Mouse (Mus musculus) intestine, embryonic 14.5 days (tissue): ENCODE results near the gene Slc30a10. TPM values are rescaled to one million over a fixed set of nuclear protein-coding genes. Genes with fewer than 3 reads are reported as not detected.

Experiments
- ATAC-seq: fragments of 200-750 bp; cut with Nextera tagmentation; replicated peaks from 2 replicates; pipeline ENCODE4 v1.8.0; 2017; ENCODE audit warnings: low read depth, moderate number of reproducible peaks, moderate TSS enrichment, moderate library complexity; ENCODE audit not compliant: low FRiP score, low TSS enrichment
- DNase-seq: peaks from one replicate; pipeline ENCODE4 v3.0.0-alpha.2; 2018; ENCODE audit warnings: low spot score
- H3K27ac ChIP-seq: fragments of 300-500 bp; sonication (generic); 2 replicates; pipeline ENCODE4 v1.5.1; 2014; ENCODE audit warnings: low read depth, mild to moderate bottlenecking, control low read depth
- H3K27me3 ChIP-seq: fragments of 300-500 bp; sonication (generic); replicated peaks from 2 replicates; pipeline ENCODE4 v1.6.1; 2014; ENCODE audit warnings: low read length, control low read depth; ENCODE audit not compliant: control insufficient read depth, insufficient read depth
- H3K36me3 ChIP-seq: fragments of 300-500 bp; sonication (generic); 2 replicates; pipeline ENCODE4 v1.6.1; 2014; ENCODE audit warnings: low read length, control low read depth; ENCODE audit not compliant: control insufficient read depth, insufficient read depth
- H3K4me1 ChIP-seq: fragments of 300-500 bp; sonication (generic); replicated peaks from 2 replicates; pipeline ENCODE4 v1.6.1; 2014; ENCODE audit warnings: low read length, control low read depth, mixed read lengths; ENCODE audit not compliant: control insufficient read depth, insufficient read depth
- H3K4me2 ChIP-seq: fragments of 300-500 bp; sonication (generic); 2 replicates; pipeline ENCODE4 v1.6.1; 2014; ENCODE audit warnings: low read length
- H3K4me3 ChIP-seq: fragments of 300-500 bp; sonication (generic); 2 replicates; pipeline ENCODE4 v1.5.1; 2014; ENCODE audit warnings: low read depth, low read length, control low read depth, mixed read lengths
- H3K9ac ChIP-seq: fragments of 300-500 bp; sonication (generic); 2 replicates; pipeline ENCODE4 v1.6.1; 2014; ENCODE audit warnings: mild to moderate bottlenecking, low read length
- H3K9me3 ChIP-seq: fragments of 300-500 bp; sonication (generic); 2 replicates; pipeline ENCODE4 v1.6.1; 2016; ENCODE audit warnings: low read length, control low read depth; ENCODE audit not compliant: control insufficient read depth
- WGBS: fragments of 180-500 bp; shearing (Covaris S2); extraction: QIAGEN DNeasy Blood & Tissue Kit; methylation state at CpG from one replicate; pipeline ENCODE4 v1.1.7; 2014; 5-methylcytosine and 5-hydroxymethylcytosine counted together
- polyA plus RNA-seq: library from polyadenylated mRNA; unstranded; fragments of >200 nt; fragmentation: Nextera tagmentation; extraction: Ambion mirVana; gene quantifications from 2 replicates; pipeline ENCODE4 v1.2.1, GENCODE M21; 2014

Slc30a10 gene
- 1.1 and 1.2 TPM in 2 replicates for polyA plus RNA-seq

DNA sequence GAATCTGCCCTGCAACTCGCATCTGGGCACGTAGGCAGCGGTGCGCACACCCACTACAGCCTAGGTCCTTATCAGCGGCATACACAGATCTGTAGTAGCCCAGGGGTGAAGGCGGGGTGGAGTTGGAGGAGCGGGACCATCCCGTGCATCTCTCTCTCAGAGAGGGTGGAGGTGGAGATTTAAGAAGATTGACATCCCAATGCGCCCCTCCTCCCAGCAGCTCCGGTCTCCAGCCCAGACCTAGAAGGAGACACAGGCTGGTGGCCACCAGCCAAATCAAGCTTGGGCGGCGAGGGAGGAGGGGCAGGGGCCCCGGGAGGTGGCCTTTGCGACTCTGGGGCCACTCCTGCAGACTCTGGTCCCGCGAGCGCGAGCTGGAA lies at the start of gene Slc30a10:
Gene Slc30a10 (plus strand): TSS at position 274 of the 380 bp plus-strand sequence.
- 1% methylated on average over 18 of the region's 18 CpGs for WGBS
- Histone ChIP-seq H3K9me3 (no peaks in the 10 kb centered on the region), H3K4me3 (peak within 1 kb of the TSS; percentile 51), H3K9ac (peak within 1 kb of the TSS; percentile 32), H3K4me2 (peak within 1 kb of the TSS; percentile 92), H3K4me1 (peaks cover 5% of the 10 kb centered on the region), H3K27ac (no peak within 1 kb of the TSS), H3K27me3 (peaks cover 35% of the 10 kb centered on the region), H3K36me3 (no peaks in the 10 kb centered on the region)
- DNase-seq, result peak; percentile 71
- ATAC-seq, result peak; percentile 84

DNA sequence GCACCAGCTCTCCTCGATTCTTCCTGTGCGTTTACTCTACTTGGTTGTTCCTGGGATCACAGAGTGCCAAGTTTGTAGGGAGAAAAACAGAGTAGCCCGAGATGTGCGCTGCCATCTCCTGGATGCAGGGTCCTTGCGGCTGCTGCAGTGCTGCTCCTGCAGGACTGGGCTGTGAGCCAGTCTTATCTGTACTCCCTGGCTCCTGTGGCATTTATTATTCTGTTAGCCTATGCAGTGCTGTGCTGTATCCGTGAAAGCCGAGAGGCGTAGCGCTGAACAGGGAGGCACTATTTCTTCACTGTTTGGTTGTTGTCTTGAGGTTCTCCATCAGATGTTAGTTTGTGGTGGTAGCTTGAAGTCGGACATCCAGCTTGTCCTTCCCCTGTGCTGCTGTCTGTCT lies 48.7 kb upstream of the Slc30a10 start:
- no peak for ATAC-seq
- H3K9ac ChIP-seq, result no peak overlapping the region
- 90% methylated on average over 10 of the region's 10 CpGs for WGBS
- H3K4me3 ChIP-seq, result no peak overlapping the region
- H3K27me3 ChIP-seq, result no peaks in the 10 kb centered on the region
- no peaks in the 10 kb centered on the region for H3K9me3 ChIP-seq
- no peak overlapping the region for H3K27ac ChIP-seq
- H3K4me1 ChIP-seq, result no peaks in the 10 kb centered on the region
- no peak overlapping the region for H3K4me2 ChIP-seq
- peaks cover 88% of the 10 kb centered on the region for H3K36me3 ChIP-seq
- no peak for DNase-seq

DNA sequence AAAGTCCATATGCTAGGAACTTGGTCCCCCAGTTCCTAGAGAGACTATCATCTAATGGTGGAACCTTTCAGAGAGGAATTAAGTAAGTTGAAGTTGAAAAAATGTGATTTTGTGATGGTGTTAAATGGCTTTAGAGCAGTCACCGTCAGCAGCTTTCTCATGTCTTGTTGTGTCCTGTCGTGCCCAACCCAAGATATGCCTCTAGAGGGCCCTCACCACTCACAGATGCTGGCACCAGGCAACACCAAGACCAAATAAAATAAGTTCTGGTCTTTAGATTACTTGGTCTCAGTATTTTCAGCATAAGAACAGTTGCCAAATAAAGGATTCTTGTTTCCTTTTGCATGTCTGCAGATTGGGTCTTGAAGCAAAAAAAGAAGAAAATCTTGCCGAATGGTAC lies 44.8 kb upstream of the Slc30a10 start:
- Histone ChIP-seq H3K4me1 (no peaks in the 10 kb centered on the region), H3K27me3 (no peaks in the 10 kb centered on the region), H3K9ac (no peak overlapping the region), H3K9me3 (no peaks in the 10 kb centered on the region), H3K36me3 (peaks cover 99% of the 10 kb centered on the region), H3K4me3 (no peak overlapping the region), H3K4me2 (no peak overlapping the region), H3K27ac (no peak overlapping the region)
- 81% methylated on average over 3 of the region's 3 CpGs for WGBS
- no peak for ATAC-seq
- no peak for DNase-seq

DNA sequence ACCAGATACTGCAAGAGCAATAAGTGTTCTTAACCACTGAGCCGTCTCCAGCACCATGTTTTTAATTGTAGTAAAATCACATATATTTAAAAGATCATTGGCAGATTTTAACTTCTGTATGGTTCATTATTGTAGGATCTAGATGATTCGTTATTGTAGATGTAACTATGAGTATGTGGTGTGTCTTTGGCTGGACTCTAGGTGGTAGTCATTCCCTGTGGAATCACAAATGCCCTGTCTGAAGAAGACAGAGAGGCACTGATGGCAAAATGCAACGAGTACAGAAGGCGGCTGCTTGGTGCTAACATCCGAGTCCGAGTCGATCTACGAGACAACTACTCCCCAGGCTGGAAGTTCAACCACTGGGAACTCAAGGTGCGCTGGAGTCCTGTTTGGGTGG lies 36.6 kb upstream of the Slc30a10 start:
- H3K4me2 ChIP-seq, result no peak overlapping the region
- H3K4me1 ChIP-seq, result no peaks in the 10 kb centered on the region
- WGBS, result 93% methylated on average over 9 of the region's 9 CpGs
- DNase-seq (no peak), ATAC-seq (no peak)
- H3K36me3 ChIP-seq, result peaks cover 98% of the 10 kb centered on the region
- H3K9me3 ChIP-seq, result no peaks in the 10 kb centered on the region
- H3K27ac ChIP-seq, result no peak overlapping the region
- no peak overlapping the region for H3K4me3 ChIP-seq
- H3K27me3 ChIP-seq, result no peaks in the 10 kb centered on the region
- H3K9ac ChIP-seq, result no peak overlapping the region

DNA sequence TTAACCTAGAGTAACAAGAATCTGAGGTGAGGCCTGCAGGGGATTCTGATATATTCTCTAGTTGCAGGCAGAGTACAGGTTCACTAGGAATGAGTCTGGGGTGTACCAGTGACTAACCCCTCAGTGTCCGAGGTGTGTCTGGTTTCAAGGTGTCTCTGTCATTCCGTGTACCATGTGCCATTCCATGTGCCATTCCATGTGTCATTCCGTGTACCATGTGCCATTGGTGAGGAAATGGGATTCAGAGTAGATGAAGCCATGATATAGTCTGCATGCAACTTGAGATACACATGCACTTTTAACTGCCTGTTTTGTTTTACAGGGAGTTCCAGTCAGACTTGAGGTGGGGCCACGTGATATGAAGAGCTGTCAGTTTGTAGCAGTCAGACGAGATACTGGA lies 34.8 kb upstream of the Slc30a10 start:
- WGBS, result 90% methylated on average over 5 of the region's 5 CpGs
- Histone ChIP-seq H3K9ac (no peak overlapping the region), H3K4me2 (no peak overlapping the region), H3K36me3 (peaks cover 96% of the 10 kb centered on the region), H3K27me3 (no peaks in the 10 kb centered on the region), H3K27ac (no peak overlapping the region), H3K9me3 (no peaks in the 10 kb centered on the region), H3K4me3 (no peak overlapping the region), H3K4me1 (no peaks in the 10 kb centered on the region)
- ATAC-seq (no peak), DNase-seq (peak; percentile 39)

DNA sequence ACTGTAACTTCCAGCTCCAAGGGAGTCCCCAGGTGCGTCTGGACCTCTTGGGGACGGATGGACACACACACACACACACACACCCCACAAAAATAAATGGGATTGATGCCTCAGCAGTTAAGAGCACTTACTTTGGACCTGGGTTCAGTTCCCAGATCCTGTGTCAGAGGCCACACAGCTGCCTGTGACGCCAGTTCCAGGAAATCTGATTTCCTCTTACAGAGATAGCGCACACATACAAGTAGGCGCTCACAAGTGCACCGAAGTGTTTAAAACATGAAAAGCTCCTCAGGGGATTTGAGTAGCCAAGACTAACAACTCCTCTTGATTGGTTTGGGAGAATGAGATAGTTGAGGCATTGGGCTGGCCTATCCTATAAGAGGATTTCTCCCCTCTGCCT lies 33.9 kb upstream of the Slc30a10 start:
- ATAC-seq (no peak), DNase-seq (peak; percentile 31)
- Histone ChIP-seq H3K4me1 (no peaks in the 10 kb centered on the region), H3K4me3 (no peak overlapping the region), H3K27me3 (no peaks in the 10 kb centered on the region), H3K9ac (no peak overlapping the region), H3K9me3 (no peaks in the 10 kb centered on the region), H3K27ac (no peak overlapping the region), H3K4me2 (no peak overlapping the region), H3K36me3 (peaks cover 95% of the 10 kb centered on the region)
- WGBS, result 93% methylated on average over 6 of the region's 6 CpGs

DNA sequence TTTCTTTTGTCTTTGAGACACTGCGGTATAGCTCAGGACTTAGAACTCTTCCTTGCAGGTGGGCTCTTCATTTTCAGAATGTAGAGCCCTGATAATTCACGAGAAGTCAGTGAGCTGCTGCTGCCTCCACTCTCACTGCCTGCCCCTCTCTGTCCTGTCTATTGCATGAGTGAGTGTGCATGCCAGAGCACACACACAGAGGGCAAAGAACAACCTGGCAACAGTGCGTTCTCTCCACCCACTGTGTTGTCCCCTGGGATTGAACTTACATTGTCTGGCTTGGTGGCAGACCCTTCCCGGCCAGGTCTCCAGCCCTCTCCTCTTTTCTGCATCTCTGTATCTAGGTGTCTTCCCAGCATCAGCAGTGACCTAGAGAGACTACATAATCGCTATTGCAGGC lies 28.1 kb upstream of the Slc30a10 start:
- no peak overlapping the region for H3K27ac ChIP-seq
- no peak for ATAC-seq
- no peak overlapping the region for H3K4me3 ChIP-seq
- no peaks in the 10 kb centered on the region for H3K27me3 ChIP-seq
- H3K4me1 ChIP-seq, result no peaks in the 10 kb centered on the region
- no peak overlapping the region for H3K4me2 ChIP-seq
- no peak overlapping the region for H3K9ac ChIP-seq
- 80% methylated on average over 5 of the region's 5 CpGs for WGBS
- peaks cover 75% of the 10 kb centered on the region for H3K36me3 ChIP-seq
- no peak for DNase-seq
- H3K9me3 ChIP-seq, result no peaks in the 10 kb centered on the region

DNA sequence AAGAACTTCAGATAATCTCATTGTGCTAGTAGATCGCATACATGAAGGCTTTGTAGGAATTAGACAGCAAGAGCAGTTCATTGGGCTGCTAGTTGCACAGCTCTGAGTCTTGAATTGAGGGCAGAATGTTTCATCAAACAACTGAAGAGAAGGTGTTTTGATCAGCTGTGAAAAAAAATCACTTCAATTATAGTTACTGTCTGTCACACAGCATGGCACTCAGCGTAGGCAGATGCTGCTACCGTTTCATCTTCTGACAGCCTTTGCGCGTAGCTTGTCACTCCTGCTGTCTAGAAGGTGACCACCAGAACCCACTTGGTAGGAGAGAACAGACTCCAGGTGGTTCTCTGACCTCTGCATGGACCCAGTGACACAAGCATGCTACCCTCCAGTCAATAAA lies 24.2 kb upstream of the Slc30a10 start:
- Histone ChIP-seq H3K36me3 (peaks cover 39% of the 10 kb centered on the region), H3K4me3 (no peak overlapping the region), H3K9ac (no peak overlapping the region), H3K4me2 (no peak overlapping the region), H3K4me1 (no peaks in the 10 kb centered on the region), H3K27ac (no peak overlapping the region), H3K27me3 (no peaks in the 10 kb centered on the region), H3K9me3 (no peaks in the 10 kb centered on the region)
- DNase-seq (no peak), ATAC-seq (no peak)
- 96% methylated on average over 5 of the region's 5 CpGs for WGBS

DNA sequence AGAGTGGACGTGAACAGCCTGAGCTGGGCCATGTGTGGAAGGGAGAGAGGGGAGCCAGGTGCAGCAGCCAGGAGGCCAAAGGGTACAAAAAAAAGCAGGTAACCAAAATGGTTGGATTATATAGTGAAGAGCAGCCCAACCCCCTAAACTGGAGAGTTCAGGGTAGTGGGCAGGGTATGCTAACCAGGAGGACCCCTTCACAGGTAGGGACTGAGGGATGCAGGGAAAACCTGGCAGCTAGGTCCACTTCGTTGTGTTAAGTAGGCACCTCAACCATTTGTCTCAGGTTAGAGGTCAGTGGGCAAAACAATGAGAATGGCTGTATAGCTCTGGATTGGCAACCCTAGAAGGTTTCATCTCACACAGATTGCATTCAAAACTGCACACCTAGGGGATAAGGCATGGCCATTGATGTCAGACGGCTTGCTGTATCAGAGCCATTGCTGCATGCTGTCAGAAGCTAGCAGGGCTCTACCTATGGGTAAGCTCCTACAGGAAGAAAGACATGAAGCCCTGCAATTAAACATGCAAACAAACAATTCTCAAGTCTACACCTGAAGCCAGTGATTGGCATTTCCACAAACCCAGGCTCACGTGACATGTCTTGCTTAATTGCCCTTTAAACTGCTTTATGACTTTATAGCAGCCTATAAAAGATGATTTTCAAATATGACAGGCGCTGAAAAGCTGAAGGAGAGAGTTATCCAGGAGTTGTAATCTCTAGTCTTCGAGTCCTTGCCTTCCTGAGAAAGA lies 23.2 kb upstream of the Slc30a10 start:
- Histone ChIP-seq H3K27ac (no peak overlapping the region), H3K4me3 (no peak overlapping the region), H3K36me3 (peaks cover 30% of the 10 kb centered on the region), H3K9me3 (no peaks in the 10 kb centered on the region), H3K9ac (no peak overlapping the region), H3K4me2 (no peak overlapping the region), H3K27me3 (no peaks in the 10 kb centered on the region), H3K4me1 (no peaks in the 10 kb centered on the region)
- ATAC-seq (peak; percentile 79), DNase-seq (no peak)
- WGBS, result 59% methylated on average over 6 of the region's 6 CpGs
